Mouse (Mus musculus): ENCODE measurements around the gene Gfpt2.

The Gfpt2 gene

GRCm38 (mm10) chr11:49841886-49842285 is 47.9 kb downstream of the Gfpt2 start:
- DNase-seq, result no peak

DNA sequence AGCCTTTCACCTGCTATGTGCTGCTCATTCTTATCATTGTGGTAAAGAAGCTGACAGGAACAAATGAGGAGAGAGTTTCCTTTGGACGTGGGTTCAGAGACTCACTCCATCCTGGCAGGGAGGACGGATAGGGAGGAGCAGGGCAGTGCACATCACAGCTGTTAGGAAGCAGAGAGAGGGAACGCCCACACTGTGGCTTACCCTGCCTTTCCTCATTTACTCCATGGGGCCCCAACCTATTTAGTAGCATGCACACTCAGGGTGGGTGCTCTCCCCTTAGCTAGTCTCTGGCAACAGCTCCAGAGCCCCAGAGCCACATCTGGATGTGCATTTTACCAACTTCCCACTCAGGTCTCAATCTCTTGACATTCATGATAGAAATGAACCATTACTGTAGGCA is 48.7 kb downstream of the Gfpt2 start:
- DNase-seq, result no peak

DNA sequence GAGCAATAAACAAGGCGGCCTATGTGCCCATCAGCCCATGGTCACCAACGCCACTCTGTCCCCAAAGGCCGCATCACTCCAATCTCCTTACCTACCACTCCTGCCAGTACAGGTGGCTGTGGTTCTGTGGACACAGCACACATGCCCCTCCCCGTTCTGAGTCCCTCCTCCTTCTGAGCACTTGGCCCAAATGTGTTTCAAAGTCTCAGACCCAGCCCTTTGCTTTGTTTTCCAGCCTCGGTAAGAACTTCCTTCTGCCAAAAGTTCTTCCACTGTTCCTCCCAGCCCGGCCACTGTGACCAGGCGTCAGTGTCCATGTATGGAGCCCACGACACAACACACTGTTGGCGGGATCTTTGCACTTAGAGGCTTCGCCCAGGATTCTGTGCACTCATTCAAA is 50.3 kb downstream of the Gfpt2 start:
- no peak for DNase-seq

- DNase-seq, result peak; percentile 79 to 85
These were observed 51.0 kb downstream of the Gfpt2 start for GRCm38 (mm10) chr11:49844969-49845368.

DNA sequence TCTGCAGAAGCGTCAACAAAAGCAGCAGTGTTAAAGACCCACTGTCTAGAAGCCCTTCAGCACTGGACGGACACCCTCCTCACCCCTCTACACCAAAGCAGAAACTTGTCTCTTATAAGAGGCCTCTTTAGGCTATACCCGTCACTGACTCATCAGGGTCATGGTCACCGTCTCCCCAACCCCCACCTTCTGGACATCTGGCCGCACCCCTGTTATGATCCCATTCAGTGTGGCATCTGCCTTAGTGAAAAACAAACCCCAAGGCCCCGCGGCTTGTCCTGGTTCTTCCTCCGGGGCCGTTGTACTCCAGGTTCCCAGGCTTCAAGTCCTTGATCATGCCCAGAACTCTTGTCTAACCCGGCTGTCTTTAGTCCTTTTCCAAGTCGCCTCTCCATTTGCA is 52.0 kb downstream of the Gfpt2 start:
- no peak for DNase-seq

- DNase-seq, result peak; percentile 99
These were observed 52.6 kb downstream of the Gfpt2 start, which contains the start of gene Mapk9 for GRCm38 (mm10) chr11:49846401-49847070. Mapk9 (plus strand) TSS chr11:49846751.

DNA sequence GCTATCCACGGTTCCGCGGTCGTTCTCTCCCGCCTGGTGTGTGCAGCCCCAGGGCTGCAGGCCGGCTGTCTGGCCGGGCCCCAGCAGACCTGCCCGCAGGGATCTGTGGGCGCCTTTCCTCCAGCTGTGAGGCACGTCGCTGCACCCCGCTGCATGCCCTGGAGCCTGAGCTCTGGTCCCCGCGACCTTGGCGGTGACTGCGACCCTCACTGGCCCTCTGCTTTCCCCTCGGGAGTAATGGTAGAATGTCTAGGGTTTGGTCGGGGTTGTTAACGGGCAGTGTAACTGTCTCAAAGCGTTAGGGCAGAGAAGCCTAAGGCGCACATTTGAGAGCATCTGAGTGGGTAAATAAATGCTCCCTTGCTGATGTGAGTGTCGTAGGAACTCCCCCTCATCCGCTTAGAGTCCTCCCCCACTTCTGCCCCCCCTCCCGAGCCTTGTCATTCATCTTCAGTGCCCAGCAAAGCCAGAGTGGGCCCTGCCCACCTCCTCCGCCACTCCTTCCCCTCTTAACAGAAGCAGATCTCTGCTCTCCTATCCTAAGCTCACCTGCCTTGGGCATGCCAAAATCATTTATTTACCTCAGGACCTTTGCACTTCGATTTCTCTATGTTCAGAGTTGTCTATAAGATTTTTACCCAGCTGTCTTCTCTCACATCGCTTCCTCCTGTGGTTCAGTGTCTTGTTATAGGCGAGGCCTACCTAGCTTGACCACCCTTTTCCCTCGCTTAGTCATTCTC is 53.3 kb downstream of the Gfpt2 start:
- DNase-seq, result peak; percentile 37 to 54

GRCm38 (mm10) chr11:49847811-49848078 is 53.8 kb downstream of the Gfpt2 start:
- no peak for DNase-seq

DNA sequence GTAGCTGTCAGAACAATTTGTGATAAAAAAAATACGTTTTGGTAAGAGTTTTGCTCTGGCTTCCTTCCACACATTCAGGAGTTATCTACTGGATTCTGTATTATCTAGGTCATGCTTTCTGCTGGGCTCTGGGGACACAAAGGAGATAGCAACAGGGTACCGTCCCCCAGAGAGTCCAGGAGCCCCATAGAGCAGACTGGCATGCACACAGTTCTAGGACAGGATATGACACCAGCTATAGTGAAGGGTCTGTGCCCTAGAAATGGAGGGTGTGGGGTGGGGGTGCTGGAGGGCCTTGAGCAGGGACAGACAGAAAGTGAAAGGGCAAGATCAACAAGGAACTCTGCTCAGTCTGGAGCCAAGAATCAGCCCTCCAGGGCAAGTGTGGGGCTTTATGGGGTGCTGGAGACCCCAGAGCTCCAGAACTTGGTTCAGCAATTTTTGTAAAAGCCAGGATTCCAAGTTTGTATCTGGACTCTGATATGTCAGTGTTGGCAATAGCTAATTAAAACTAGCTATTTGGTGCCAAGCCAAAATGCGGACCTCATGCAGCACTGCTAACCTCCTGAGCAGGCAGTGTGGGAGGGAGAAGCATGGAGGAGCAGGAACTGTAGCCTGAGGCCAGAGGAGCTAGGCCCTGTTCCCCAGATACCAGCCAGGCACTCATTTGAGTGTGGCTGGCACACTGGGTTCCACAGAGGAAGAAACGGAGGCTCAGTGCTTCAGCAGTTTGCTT is 54.3 kb downstream of the Gfpt2 start:
- DNase-seq, result peak in 1 of 2 experiments; percentile 33

DNA sequence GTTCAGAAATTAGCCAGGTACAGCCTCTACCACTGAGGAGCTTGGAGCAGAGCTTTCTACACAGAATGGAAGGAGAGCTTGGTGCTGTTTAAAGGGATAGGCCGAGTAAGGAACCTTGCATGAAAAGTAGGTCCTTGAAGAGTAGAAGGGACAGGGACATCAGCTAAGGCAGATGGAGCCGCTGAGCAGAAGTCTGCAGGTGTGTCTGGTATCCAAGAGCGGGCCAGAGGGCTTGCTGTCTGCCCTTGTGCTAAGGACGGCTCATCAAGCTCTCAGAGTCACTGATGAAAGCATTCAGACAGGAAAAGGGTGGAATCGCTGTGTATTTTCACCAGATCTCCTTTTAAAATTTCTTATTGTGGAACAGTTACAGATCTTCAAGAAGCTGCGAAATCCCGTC is 56.4 kb downstream of the Gfpt2 start:
- no peak for DNase-seq

DNA sequence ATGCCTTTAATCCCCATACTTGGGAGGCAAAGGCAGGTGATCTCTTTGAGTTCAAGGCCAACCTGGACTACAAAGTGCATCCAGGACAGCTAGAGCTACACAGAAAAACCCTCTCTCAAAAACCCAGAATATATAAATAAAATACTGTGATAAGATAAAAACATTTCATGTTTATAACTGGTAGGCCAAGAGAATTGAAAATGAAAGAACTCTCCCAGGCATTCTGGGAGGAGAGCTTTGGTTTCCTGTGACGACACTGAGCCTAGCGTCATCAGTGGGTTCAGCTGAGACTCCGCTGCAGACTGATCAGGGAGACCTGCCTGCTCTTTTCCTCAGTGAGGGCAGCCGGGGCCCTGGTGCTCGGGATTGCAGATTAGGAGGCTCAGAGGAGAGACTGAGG is 61.2 kb downstream of the Gfpt2 start:
- no peak for DNase-seq

- DNase-seq, result no peak
These were observed 67.2 kb downstream of the Gfpt2 start for GRCm38 (mm10) chr11:49861139-49861538.

- no peak for DNase-seq
These were observed 69.9 kb downstream of the Gfpt2 start for GRCm38 (mm10) chr11:49863926-49864325.

GRCm38 (mm10) chr11:49867320-49867719 is 73.3 kb downstream of the Gfpt2 start:
- no peak for DNase-seq

- peak; percentile 56 to 59 for DNase-seq
These were observed 75.8 kb downstream of the Gfpt2 start for GRCm38 (mm10) chr11:49869762-49870161.

- peak; percentile 47 to 63 for DNase-seq
These were observed 77.9 kb downstream of the Gfpt2 start for GRCm38 (mm10) chr11:49871914-49872313.

DNA sequence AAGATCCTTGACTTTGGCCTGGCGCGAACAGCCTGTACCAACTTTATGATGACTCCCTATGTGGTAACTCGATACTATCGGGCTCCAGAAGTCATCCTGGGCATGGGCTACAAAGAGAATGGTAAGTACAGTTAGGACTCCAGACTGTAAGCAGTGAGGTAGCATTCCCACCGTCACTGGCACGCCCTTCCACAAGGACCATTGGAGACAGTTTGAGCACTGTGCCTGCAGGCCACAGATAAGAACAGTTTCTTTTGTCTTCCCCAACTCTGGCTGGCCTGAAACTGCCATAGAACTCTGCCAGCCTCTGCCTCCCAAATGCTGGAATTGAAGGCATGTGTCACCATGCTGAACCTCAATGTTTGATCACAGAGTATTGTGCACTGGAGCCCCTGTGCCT is 78.8 kb downstream of the Gfpt2 start:
- DNase-seq, result no peak

DNA sequence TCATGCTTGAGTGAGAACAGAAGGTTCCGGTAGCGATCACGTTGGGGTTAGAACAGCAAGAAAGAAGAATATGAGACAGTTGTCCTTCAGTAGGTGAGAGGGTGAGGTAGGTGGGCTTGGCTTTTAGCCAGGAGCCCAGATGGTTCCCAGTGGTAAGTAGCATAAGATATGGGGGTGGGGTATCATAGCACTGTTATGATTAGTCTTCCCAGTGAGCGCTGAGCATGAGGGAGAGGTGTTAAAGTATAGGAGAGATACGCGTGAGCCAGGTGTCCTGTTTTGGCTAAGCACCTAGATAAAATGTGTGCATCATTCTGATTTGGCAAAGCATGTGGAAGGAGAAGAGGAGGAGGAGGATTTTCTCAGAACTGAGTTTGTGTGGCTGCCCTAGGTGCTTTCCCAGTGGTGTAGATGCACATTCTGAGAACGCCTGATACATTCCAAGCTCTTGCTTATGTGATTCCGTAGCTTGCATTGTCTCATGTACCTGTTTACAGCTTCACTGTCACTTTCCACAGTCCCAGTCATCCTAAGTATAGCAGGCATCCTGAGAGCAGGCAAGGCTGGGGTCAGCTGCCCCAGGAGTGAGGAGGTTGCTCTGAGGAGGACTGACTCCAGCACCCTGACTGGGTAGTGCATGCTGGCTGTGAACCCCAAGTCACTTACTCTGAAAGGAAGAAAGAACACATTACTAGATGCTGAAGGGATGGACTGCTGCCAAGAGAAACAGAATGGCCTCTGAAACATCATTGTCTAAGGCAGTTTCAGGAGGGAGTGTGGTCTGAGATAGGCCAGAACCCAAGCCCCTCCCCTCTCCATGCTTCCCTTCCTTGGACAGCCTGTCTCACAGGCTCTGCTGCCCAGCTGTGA is 83.2 kb downstream of the Gfpt2 start:
- DNase-seq, result peak; percentile 19 to 30

DNA sequence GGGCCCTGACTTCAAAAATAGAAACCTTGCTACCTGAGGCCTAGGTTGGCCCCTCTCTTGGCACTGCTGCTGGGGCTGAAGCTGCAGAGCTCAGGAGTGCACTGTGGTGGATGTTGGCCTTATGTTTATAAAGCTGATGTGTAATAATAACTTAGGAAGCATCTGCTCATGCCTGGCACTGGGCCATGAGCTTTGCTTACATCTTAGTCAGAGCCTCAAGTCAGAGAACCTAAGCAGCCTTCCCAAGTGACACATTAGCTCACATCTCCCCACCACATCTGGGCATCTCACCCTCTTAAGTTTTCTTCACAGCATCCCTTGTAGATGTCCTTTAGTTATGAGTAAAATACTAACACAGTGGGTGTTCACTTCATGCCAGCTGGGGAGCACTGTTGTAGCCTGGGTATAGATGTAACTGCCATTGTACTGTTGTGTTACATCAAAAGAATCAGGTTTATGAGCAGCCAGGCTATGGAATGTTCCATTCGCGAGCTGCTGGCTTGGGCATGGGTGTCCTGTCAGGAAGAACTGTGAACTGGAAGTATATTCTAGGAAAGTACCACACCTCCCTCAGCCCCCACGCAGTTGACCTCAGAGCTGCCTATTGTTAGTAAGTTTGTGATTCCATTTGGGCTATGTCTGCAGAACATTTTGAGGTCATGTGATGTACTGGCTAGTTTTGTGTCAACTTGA is 86.1 kb downstream of the Gfpt2 start:
- DNase-seq, result no peak

GRCm38 (mm10) chr11:49883394-49883793 is 89.4 kb downstream of the Gfpt2 start:
- DNase-seq, result no peak
